In the genomic region with DNA sequence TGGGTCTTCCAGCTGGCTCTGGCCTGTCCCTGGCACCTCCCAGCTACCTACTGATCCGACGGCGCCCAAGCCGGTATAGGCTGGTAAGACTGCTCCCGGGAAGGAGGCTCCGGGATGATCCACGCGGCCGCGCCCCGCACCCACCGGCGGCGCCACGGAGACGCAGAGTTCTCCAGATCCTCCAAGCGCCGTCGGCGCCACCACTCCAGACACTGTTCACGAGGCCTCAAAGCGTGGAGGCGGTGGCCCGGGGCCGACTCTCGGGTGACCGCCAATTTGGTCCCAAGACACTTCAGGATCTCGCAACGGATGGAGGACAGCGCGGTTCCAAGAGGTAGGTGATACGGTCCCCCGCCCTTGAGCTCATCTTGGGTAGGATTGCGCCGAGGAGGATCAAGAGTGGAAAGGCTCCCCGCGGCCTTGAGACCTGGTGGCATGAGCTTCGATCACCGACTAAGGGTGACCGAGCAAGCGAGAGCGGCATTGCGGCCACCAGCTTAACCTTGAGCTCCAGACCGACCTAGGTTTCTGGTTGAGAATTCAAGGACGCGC, we compare ENCODE assay signal across 10 mouse cellular contexts. TPM values are rescaled to one million over a fixed set of nuclear protein-coding genes. Genes with fewer than 3 reads are reported as not detected.
DNase-seq lines count a peak whose midpoint lies in the region; ATAC-seq and TF ChIP-seq lines count a peak whose summit lies in the region.
"Had no signal": no experiment of that assay in that cellular context is flagged by ENCODE, and none has a peak within 500 bp of the region (broad histone marks: within the 10 kb centered on the region; RNA-seq: fewer than 3 reads in every experiment).

No protein-coding gene starts in this region.

- no peak overlapping the region for H3K27ac ChIP-seq in lung, embryonic 15.5 days
- H3K27ac ChIP-seq in kidney, embryonic 16.5 days (ENCODE audit: low read length), result peak overlapping the region; percentile 94
- no peak overlapping the region for H3K27ac ChIP-seq in small intestine, adult 2 months (ENCODE audit: insufficient read depth, low read depth, low read length)
- H3K27ac ChIP-seq in forebrain, embryonic 16.5 days (ENCODE audit: low read length), result no peak overlapping the region
- no peak overlapping the region for H3K27ac ChIP-seq in forebrain, embryonic 15.5 days (replicated peaks)
- H3K27ac ChIP-seq: hindbrain, embryonic 12.5 days had no signal

- no peaks in the 10 kb centered on the region for H3K9me3 ChIP-seq in lung, embryonic 15.5 days
- H3K9me3 ChIP-seq in kidney, embryonic 16.5 days (ENCODE audit: low read length), result no peaks in the 10 kb centered on the region
- peaks cover 3% of the 10 kb centered on the region; the same call in 1 of the 2 replicates for H3K9me3 ChIP-seq in forebrain, embryonic 16.5 days (ENCODE audit: control insufficient read depth, low read length)
- no peaks in the 10 kb centered on the region for H3K9me3 ChIP-seq in forebrain, embryonic 15.5 days
- H3K9me3 ChIP-seq: hindbrain, embryonic 12.5 days had no signal

- 2% methylated on average over 46 of the region's 46 CpGs for WGBS in lung, embryonic 15.5 days
- WGBS in kidney, embryonic 16.5 days, result under 1% methylated on average over 46 of the region's 46 CpGs
- WGBS in small intestine, adult 2 months, result 4% methylated on average over 46 of the region's 46 CpGs
- WGBS in forebrain, embryonic 16.5 days, result 2% methylated on average over 46 of the region's 46 CpGs
- 1% methylated on average over 46 of the region's 46 CpGs for WGBS in forebrain, embryonic 15.5 days

- no peak overlapping the region for H3K9ac ChIP-seq in lung, embryonic 15.5 days
- peak overlapping the region; percentile 97 for H3K9ac ChIP-seq in kidney, embryonic 16.5 days (replicated peaks; ENCODE audit: low read length)
- no peak overlapping the region for H3K9ac ChIP-seq in forebrain, embryonic 16.5 days (replicated peaks; ENCODE audit: low read depth, low read length)
- H3K9ac ChIP-seq in forebrain, embryonic 15.5 days (replicated peaks), result no peak overlapping the region
- H3K9ac ChIP-seq: hindbrain, embryonic 12.5 days had no signal

- 0 out of 2 replicates have a peak, but pooled peaks cover 8% of the 10 kb centered on the region for H3K4me1 ChIP-seq in lung, embryonic 15.5 days
- peaks cover 37% of the 10 kb centered on the region for H3K4me1 ChIP-seq in kidney, embryonic 16.5 days (ENCODE audit: insufficient read depth, low read length)
- no peaks in the 10 kb centered on the region for H3K4me1 ChIP-seq in small intestine, adult 2 months (ENCODE audit: control insufficient read depth, insufficient read depth, insufficient read length, low read length)
- H3K4me1 ChIP-seq in forebrain, embryonic 16.5 days (replicated peaks; ENCODE audit: control insufficient read depth, insufficient read depth, low read length), result no peaks in the 10 kb centered on the region
- no peaks in the 10 kb centered on the region for H3K4me1 ChIP-seq in forebrain, embryonic 15.5 days
- H3K4me1 ChIP-seq: hindbrain, embryonic 12.5 days had no signal

- peak overlapping the region; percentile 13; the same call in 1 of the 2 replicates for H3K4me2 ChIP-seq in lung, embryonic 15.5 days
- peak overlapping the region; percentile 66 for H3K4me2 ChIP-seq in kidney, embryonic 16.5 days (replicated peaks; ENCODE audit: low read depth, low read length)
- H3K4me2 ChIP-seq in forebrain, embryonic 16.5 days (ENCODE audit: low read length), result no peak overlapping the region
- H3K4me2 ChIP-seq in forebrain, embryonic 15.5 days (replicated peaks), result no peak overlapping the region
- H3K4me2 ChIP-seq: hindbrain, embryonic 12.5 days had no signal

- no peak for TF ChIP-seq POLR2A in small intestine, adult 2 months (IDR thresholded peaks at IDR 0.05; ENCODE audit: low read depth, low read length)

- no peaks in the 10 kb centered on the region for H3K36me3 ChIP-seq in lung, embryonic 15.5 days
- no peaks in the 10 kb centered on the region for H3K36me3 ChIP-seq in kidney, embryonic 16.5 days (ENCODE audit: insufficient read depth, low read length)
- H3K36me3 ChIP-seq in small intestine, adult 2 months (ENCODE audit: control insufficient read depth, insufficient read depth, low read length), result no peaks in the 10 kb centered on the region
- no peaks in the 10 kb centered on the region for H3K36me3 ChIP-seq in forebrain, embryonic 16.5 days (ENCODE audit: control insufficient read depth, insufficient read depth)
- no peaks in the 10 kb centered on the region for H3K36me3 ChIP-seq in forebrain, embryonic 15.5 days
- H3K36me3 ChIP-seq: hindbrain, embryonic 12.5 days had no signal

- DNase-seq in lung, postnatal 25 days (ENCODE audit: low spot score), result no peak
- peak; percentile 36 for DNase-seq in embryo, embryonic 10 days (ENCODE audit: low spot score)
- no peak for DNase-seq in MN1 (ENCODE audit: low spot score)
- DNase-seq: liver had no signal

- TF ChIP-seq CTCF in small intestine, adult 2 months (IDR thresholded peaks at IDR 0.05; ENCODE audit: extremely low read depth, insufficient read length, insufficient replicate concordance, low read depth, low read length), result no peak

- peak overlapping the region; percentile 22 for H3K4me3 ChIP-seq in lung, embryonic 15.5 days
- H3K4me3 ChIP-seq in kidney, embryonic 16.5 days (ENCODE audit: low read length), result peak overlapping the region; percentile 81
- peak overlapping the region; percentile 16; the same call in 1 of the 2 replicates for H3K4me3 ChIP-seq in small intestine, adult 2 months (ENCODE audit: low read depth, low read length)
- H3K4me3 ChIP-seq in forebrain, embryonic 16.5 days (replicated peaks; ENCODE audit: low read length), result no peak overlapping the region
- H3K4me3 ChIP-seq in forebrain, embryonic 15.5 days, result no peak overlapping the region
- H3K4me3 ChIP-seq: hindbrain, embryonic 12.5 days had no signal

- no peak for ATAC-seq in lung, embryonic 15.5 days (ENCODE audit: borderline replicate concordance, extremely low read depth, low FRiP score, low TSS enrichment)
- ATAC-seq in kidney, embryonic 16.5 days (ENCODE audit: low FRiP score, low TSS enrichment), result peak; percentile 60
- ATAC-seq in forebrain, embryonic 16.5 days, result no peak
- no peak for ATAC-seq in forebrain, embryonic 15.5 days (replicated peaks)

- H3K27me3 ChIP-seq in lung, embryonic 15.5 days, result peaks cover 98% of the 10 kb centered on the region
- H3K27me3 ChIP-seq in kidney, embryonic 16.5 days (ENCODE audit: insufficient read depth, low read length), result no peaks in the 10 kb centered on the region
- peaks cover 62% of the 10 kb centered on the region for H3K27me3 ChIP-seq in small intestine, adult 2 months (ENCODE audit: control insufficient read depth, insufficient read depth, low read length)
- peaks cover 85% of the 10 kb centered on the region for H3K27me3 ChIP-seq in forebrain, embryonic 16.5 days (replicated peaks; ENCODE audit: control insufficient read depth, insufficient read depth, low read length)
- peaks cover 99% of the 10 kb centered on the region for H3K27me3 ChIP-seq in forebrain, embryonic 15.5 days

RNA-seq across cellular contexts. Expression of a gene that starts 19.7 kb away (rescaled TPM):
- 0.25 and 0.27 TPM in 2 replicates for polyA plus RNA-seq in lung, embryonic 15.5 days (2015; fragmentation: Nextera tagmentation; extraction: Ambion mirVana)
- 21.5 and 24.5 TPM in 2 replicates for polyA plus RNA-seq in kidney, embryonic 16.5 days (2015; fragmentation: Nextera tagmentation; extraction: Ambion mirVana)
- polyA plus RNA-seq in small intestine, adult 2 months (2012; rRNA removed), result 0.14 TPM in 1 of 2 replicates, not detected in the other
- polyA plus RNA-seq in forebrain, embryonic 16.5 days (2015; fragmentation: Nextera tagmentation; extraction: Ambion mirVana), result not detected in 2 replicates
- polyA plus RNA-seq in forebrain, embryonic 15.5 days (2015; fragmentation: Nextera tagmentation; extraction: Ambion mirVana), result not detected in 2 replicates

RNA-seq across cellular contexts. Expression of a gene that starts 30.1 kb away (rescaled TPM):
- polyA plus RNA-seq in lung, embryonic 15.5 days (2015; fragmentation: Nextera tagmentation; extraction: Ambion mirVana), result 0.91 and 1.0 TPM in 2 replicates
- polyA plus RNA-seq in kidney, embryonic 16.5 days (2015; fragmentation: Nextera tagmentation; extraction: Ambion mirVana), result 9.5 and 12.9 TPM in 2 replicates
- polyA plus RNA-seq in small intestine, adult 2 months (2012; rRNA removed), result 0.38 and 5.3 TPM in 2 replicates
- not detected in 2 replicates for polyA plus RNA-seq in forebrain, embryonic 16.5 days (2015; fragmentation: Nextera tagmentation; extraction: Ambion mirVana)
- polyA plus RNA-seq in forebrain, embryonic 15.5 days (2015; fragmentation: Nextera tagmentation; extraction: Ambion mirVana), result not detected in 2 replicates

RNA-seq across cellular contexts. Expression of a gene that starts 34.9 kb away (rescaled TPM):
- 2.5 and 3.0 TPM in 2 replicates for polyA plus RNA-seq in lung, embryonic 15.5 days (2015; fragmentation: Nextera tagmentation; extraction: Ambion mirVana)
- 60.9 and 68.3 TPM in 2 replicates for polyA plus RNA-seq in kidney, embryonic 16.5 days (2015; fragmentation: Nextera tagmentation; extraction: Ambion mirVana)
- 0.17 and 1.5 TPM in 2 replicates for polyA plus RNA-seq in small intestine, adult 2 months (2012; rRNA removed)
- not detected in 2 replicates for polyA plus RNA-seq in forebrain, embryonic 16.5 days (2015; fragmentation: Nextera tagmentation; extraction: Ambion mirVana)
- polyA plus RNA-seq in forebrain, embryonic 15.5 days (2015; fragmentation: Nextera tagmentation; extraction: Ambion mirVana), result not detected in 2 replicates

RNA-seq across cellular contexts. Expression of a gene that starts 40.7 kb away (rescaled TPM):
- polyA plus RNA-seq in lung, embryonic 15.5 days (2015; fragmentation: Nextera tagmentation; extraction: Ambion mirVana), result 15.2 and 16.9 TPM in 2 replicates
- 50.3 and 55.7 TPM in 2 replicates for polyA plus RNA-seq in kidney, embryonic 16.5 days (2015; fragmentation: Nextera tagmentation; extraction: Ambion mirVana)
- polyA plus RNA-seq in small intestine, adult 2 months (2012; rRNA removed), result 1.0 and 8.3 TPM in 2 replicates
- polyA plus RNA-seq in forebrain, embryonic 16.5 days (2015; fragmentation: Nextera tagmentation; extraction: Ambion mirVana), result not detected in 2 replicates
- polyA plus RNA-seq in forebrain, embryonic 15.5 days (2015; fragmentation: Nextera tagmentation; extraction: Ambion mirVana), result not detected in 2 replicates

RNA-seq across cellular contexts. Expression of a gene that starts 51.6 kb away (rescaled TPM):
- polyA plus RNA-seq in lung, embryonic 15.5 days (2015; fragmentation: Nextera tagmentation; extraction: Ambion mirVana), result 46.1 and 54.1 TPM in 2 replicates
- polyA plus RNA-seq in kidney, embryonic 16.5 days (2015; fragmentation: Nextera tagmentation; extraction: Ambion mirVana), result 19.2 and 24.3 TPM in 2 replicates
- polyA plus RNA-seq in small intestine, adult 2 months (2012; rRNA removed), result 1.8 and 3.2 TPM in 2 replicates
- not detected in 2 replicates for polyA plus RNA-seq in forebrain, embryonic 16.5 days (2015; fragmentation: Nextera tagmentation; extraction: Ambion mirVana)
- polyA plus RNA-seq in forebrain, embryonic 15.5 days (2015; fragmentation: Nextera tagmentation; extraction: Ambion mirVana), result not detected in 2 replicates

Comparison
In these comparisons a context has a peak if more than half of its experiments do, and no peak if none do; other contexts are left out.
1. H3K4me2 ChIP-seq: peak in lung, embryonic 15.5 days (single experiment) and kidney, embryonic 16.5 days (single experiment); none in forebrain, embryonic 16.5 days (single experiment) and forebrain, embryonic 15.5 days (single experiment).
2. H3K4me3 ChIP-seq: peak in lung, embryonic 15.5 days (single experiment), kidney, embryonic 16.5 days (single experiment) and small intestine, adult 2 months (single experiment); none in forebrain, embryonic 16.5 days (single experiment) and forebrain, embryonic 15.5 days (single experiment).
3. RNA of a gene that starts 19.7 kb away (polyA plus RNA-seq): 21.5 to 24.5 TPM in kidney, embryonic 16.5 days; 0.25 to 0.27 TPM in lung, embryonic 15.5 days, 0.14 TPM in small intestine, adult 2 months, not detected in forebrain, embryonic 16.5 days and not detected in forebrain, embryonic 15.5 days; every median in the first group is over 10 times any median in the second.
4. RNA of a gene that starts 34.9 kb away (polyA plus RNA-seq): 60.9 to 68.3 TPM in kidney, embryonic 16.5 days; 2.5 to 3.0 TPM in lung, embryonic 15.5 days, 0.17 to 1.5 TPM in small intestine, adult 2 months, not detected in forebrain, embryonic 15.5 days and not detected in forebrain, embryonic 16.5 days; every median in the first group is over 10 times any median in the second.